Mouse (Mus musculus): Measurements from ENCODE around the gene Tbrg1. TPM values are rescaled to one million over a fixed set of nuclear protein-coding genes. Genes with fewer than 3 reads are reported as not detected.

The Tbrg1 gene
- polyA plus RNA-seq, 1 experiment from 2014 or later, result 197 TPM

GRCm38 (mm10) chr9:37627263-37627662, 29.8 kb downstream of the Tbrg1 start:
- no peak for DNase-seq (ENCODE audit: low spot score)
- H3K27me3 ChIP-seq (replicated peaks; ENCODE audit: control insufficient read depth, insufficient read depth, low read length), result no peaks in the 10 kb centered on the region
- H3K4me3 ChIP-seq (ENCODE audit: low read depth, low read length), result no peak overlapping the region
- H3K9me3 ChIP-seq (ENCODE audit: control insufficient read depth, low read length), result no peaks in the 10 kb centered on the region
- peaks cover 5% of the 10 kb centered on the region; the same call in 1 of the 2 replicates for H3K4me1 ChIP-seq (ENCODE audit: control insufficient read depth, insufficient read depth, low read length)
- no peak overlapping the region for H3K27ac ChIP-seq (replicated peaks; ENCODE audit: low read depth, low read length)
- ATAC-seq (ENCODE audit: low read depth), result no peak
- 74% methylated on average over 1 of the region's 1 CpGs for WGBS
- H3K9ac ChIP-seq (ENCODE audit: low read depth, low read length), result no peak overlapping the region
- H3K36me3 ChIP-seq (ENCODE audit: control insufficient read depth, insufficient read depth, low read length), result 0 out of 2 replicates have a peak, but pooled peaks cover 3% of the 10 kb centered on the region
- no peak overlapping the region for H3K4me2 ChIP-seq (ENCODE audit: low read depth, low read length)

GRCm38 (mm10) chr9:37626103-37626567, 31.0 kb downstream of the Tbrg1 start:
- ATAC-seq (ENCODE audit: low read depth) (no peak), DNase-seq (ENCODE audit: low spot score) (peak; percentile 26)
- H3K36me3 ChIP-seq (ENCODE audit: control insufficient read depth, insufficient read depth, low read length), result 0 out of 2 replicates have a peak, but pooled peaks cover 3% of the 10 kb centered on the region
- H3K4me2 ChIP-seq (ENCODE audit: low read depth, low read length), result no peak overlapping the region
- H3K4me1 ChIP-seq (ENCODE audit: control insufficient read depth, insufficient read depth, low read length), result peaks cover 5% of the 10 kb centered on the region; the same call in 1 of the 2 replicates
- no peaks in the 10 kb centered on the region for H3K27me3 ChIP-seq (replicated peaks; ENCODE audit: control insufficient read depth, insufficient read depth, low read length)
- H3K9me3 ChIP-seq (ENCODE audit: control insufficient read depth, low read length), result no peaks in the 10 kb centered on the region
- no peak overlapping the region for H3K9ac ChIP-seq (ENCODE audit: low read depth, low read length)
- peak overlapping the region; percentile 11; the same call in 1 of the 2 replicates for H3K27ac ChIP-seq (replicated peaks; ENCODE audit: low read depth, low read length)
- 21% methylated on average over 3 of the region's 3 CpGs for WGBS
- no peak overlapping the region for H3K4me3 ChIP-seq (ENCODE audit: low read depth, low read length)

- H3K36me3 ChIP-seq (ENCODE audit: control insufficient read depth, insufficient read depth, low read length), result 0 out of 2 replicates have a peak, but pooled peaks cover 3% of the 10 kb centered on the region
- H3K9ac ChIP-seq (ENCODE audit: low read depth, low read length), result no peak overlapping the region
- ATAC-seq (ENCODE audit: low read depth), result peak; percentile 72; the same call in 1 of the 2 replicates
- no peaks in the 10 kb centered on the region for H3K9me3 ChIP-seq (ENCODE audit: control insufficient read depth, low read length)
- H3K4me2 ChIP-seq (ENCODE audit: low read depth, low read length), result no peak overlapping the region
- no peak overlapping the region; the same call in 1 of the 2 replicates for H3K27ac ChIP-seq (replicated peaks; ENCODE audit: low read depth, low read length)
- no peaks in the 10 kb centered on the region for H3K27me3 ChIP-seq (replicated peaks; ENCODE audit: control insufficient read depth, insufficient read depth, low read length)
- H3K4me3 ChIP-seq (ENCODE audit: low read depth, low read length), result no peak overlapping the region
- 34% methylated on average over 7 of the region's 7 CpGs for WGBS
- peaks cover 5% of the 10 kb centered on the region; the same call in 1 of the 2 replicates for H3K4me1 ChIP-seq (ENCODE audit: control insufficient read depth, insufficient read depth, low read length)
- DNase-seq (ENCODE audit: low spot score), result peak; percentile 23
Observed at GRCm38 (mm10) chr9:37625641-37626040, 31.5 kb downstream of the Tbrg1 start.

GRCm38 (mm10) chr9:37625129-37625528, 32.0 kb downstream of the Tbrg1 start:
- H3K9me3 ChIP-seq (ENCODE audit: control insufficient read depth, low read length), result no peaks in the 10 kb centered on the region
- 43% methylated on average over 3 of the region's 3 CpGs for WGBS
- no peaks in the 10 kb centered on the region for H3K27me3 ChIP-seq (replicated peaks; ENCODE audit: control insufficient read depth, insufficient read depth, low read length)
- no peak overlapping the region for H3K27ac ChIP-seq (replicated peaks; ENCODE audit: low read depth, low read length)
- H3K4me1 ChIP-seq (ENCODE audit: control insufficient read depth, insufficient read depth, low read length), result peaks cover 5% of the 10 kb centered on the region; the same call in 1 of the 2 replicates
- H3K4me3 ChIP-seq (ENCODE audit: low read depth, low read length), result no peak overlapping the region
- H3K9ac ChIP-seq (ENCODE audit: low read depth, low read length), result no peak overlapping the region
- DNase-seq (ENCODE audit: low spot score) (peak; percentile 16), ATAC-seq (ENCODE audit: low read depth) (no peak)
- H3K36me3 ChIP-seq (ENCODE audit: control insufficient read depth, insufficient read depth, low read length), result 0 out of 2 replicates have a peak, but pooled peaks cover 3% of the 10 kb centered on the region
- no peak overlapping the region for H3K4me2 ChIP-seq (ENCODE audit: low read depth, low read length)

- Histone ChIP-seq H3K36me3 (ENCODE audit: control insufficient read depth, insufficient read depth, low read length) (0 out of 2 replicates have a peak, but pooled peaks cover 3% of the 10 kb centered on the region), H3K9ac (ENCODE audit: low read depth, low read length) (no peak overlapping the region), H3K4me3 (ENCODE audit: low read depth, low read length) (no peak overlapping the region), H3K9me3 (ENCODE audit: control insufficient read depth, low read length) (no peaks in the 10 kb centered on the region), H3K27ac (replicated peaks; ENCODE audit: low read depth, low read length) (no peak overlapping the region), H3K4me1 (ENCODE audit: control insufficient read depth, insufficient read depth, low read length) (peaks cover 5% of the 10 kb centered on the region; the same call in 1 of the 2 replicates), H3K4me2 (ENCODE audit: low read depth, low read length) (no peak overlapping the region), H3K27me3 (replicated peaks; ENCODE audit: control insufficient read depth, insufficient read depth, low read length) (no peaks in the 10 kb centered on the region)
- ATAC-seq (ENCODE audit: low read depth), result no peak
- no peak for DNase-seq (ENCODE audit: low spot score)
- WGBS, result 82% methylated on average over 1 of the region's 1 CpGs
Observed at GRCm38 (mm10) chr9:37624502-37624901, 32.6 kb downstream of the Tbrg1 start.

- ATAC-seq (ENCODE audit: low read depth) (no peak), DNase-seq (ENCODE audit: low spot score) (peak; percentile 57)
- Histone ChIP-seq H3K4me2 (ENCODE audit: low read depth, low read length) (no peak overlapping the region), H3K27me3 (replicated peaks; ENCODE audit: control insufficient read depth, insufficient read depth, low read length) (no peaks in the 10 kb centered on the region), H3K36me3 (ENCODE audit: control insufficient read depth, insufficient read depth, low read length) (0 out of 2 replicates have a peak, but pooled peaks cover under 1% of the 10 kb centered on the region), H3K4me3 (ENCODE audit: low read depth, low read length) (no peak overlapping the region), H3K9ac (ENCODE audit: low read depth, low read length) (no peak overlapping the region), H3K4me1 (ENCODE audit: control insufficient read depth, insufficient read depth, low read length) (peaks cover 5% of the 10 kb centered on the region; the same call in 1 of the 2 replicates), H3K27ac (replicated peaks; ENCODE audit: low read depth, low read length) (no peak overlapping the region), H3K9me3 (ENCODE audit: control insufficient read depth, low read length) (no peaks in the 10 kb centered on the region)
- WGBS, result 59% methylated on average over 3 of the region's 3 CpGs
Observed at GRCm38 (mm10) chr9:37623981-37624380, 33.1 kb downstream of the Tbrg1 start.

- 88% methylated on average over 6 of the region's 6 CpGs for WGBS
- no peaks in the 10 kb centered on the region for H3K36me3 ChIP-seq (ENCODE audit: control insufficient read depth, insufficient read depth, low read length)
- H3K9ac ChIP-seq (ENCODE audit: low read depth, low read length), result no peak overlapping the region
- H3K9me3 ChIP-seq (ENCODE audit: control insufficient read depth, low read length), result no peaks in the 10 kb centered on the region
- no peak overlapping the region for H3K4me2 ChIP-seq (ENCODE audit: low read depth, low read length)
- H3K27ac ChIP-seq (replicated peaks; ENCODE audit: low read depth, low read length), result no peak overlapping the region
- no peak for ATAC-seq (ENCODE audit: low read depth)
- H3K4me1 ChIP-seq (ENCODE audit: control insufficient read depth, insufficient read depth, low read length), result peaks cover 4% of the 10 kb centered on the region; the same call in 1 of the 2 replicates
- H3K4me3 ChIP-seq (ENCODE audit: low read depth, low read length), result no peak overlapping the region
- no peak for DNase-seq (ENCODE audit: low spot score)
- no peaks in the 10 kb centered on the region for H3K27me3 ChIP-seq (replicated peaks; ENCODE audit: control insufficient read depth, insufficient read depth, low read length)
Observed at GRCm38 (mm10) chr9:37621290-37621689, 35.8 kb downstream of the Tbrg1 start.

GRCm38 (mm10) chr9:37616770-37617169, 40.3 kb downstream of the Tbrg1 start:
- H3K4me2 ChIP-seq (ENCODE audit: low read depth, low read length), result no peak overlapping the region
- ATAC-seq (ENCODE audit: low read depth) (no peak), DNase-seq (ENCODE audit: low spot score) (peak; percentile 36)
- H3K36me3 ChIP-seq (ENCODE audit: control insufficient read depth, insufficient read depth, low read length), result no peaks in the 10 kb centered on the region
- H3K9ac ChIP-seq (ENCODE audit: low read depth, low read length), result peak overlapping the region; percentile 16; the same call in 1 of the 2 replicates
- no peak overlapping the region for H3K27ac ChIP-seq (replicated peaks; ENCODE audit: low read depth, low read length)
- H3K9me3 ChIP-seq (ENCODE audit: control insufficient read depth, low read length), result no peaks in the 10 kb centered on the region
- H3K4me1 ChIP-seq (ENCODE audit: control insufficient read depth, insufficient read depth, low read length), result peaks cover 3% of the 10 kb centered on the region
- WGBS, result 57% methylated on average over 2 of the region's 2 CpGs
- H3K4me3 ChIP-seq (ENCODE audit: low read depth, low read length), result no peak overlapping the region
- H3K27me3 ChIP-seq (replicated peaks; ENCODE audit: control insufficient read depth, insufficient read depth, low read length), result no peaks in the 10 kb centered on the region

GRCm38 (mm10) chr9:37615220-37615619, 41.9 kb downstream of the Tbrg1 start:
- Histone ChIP-seq H3K9me3 (ENCODE audit: control insufficient read depth, low read length) (no peaks in the 10 kb centered on the region), H3K9ac (ENCODE audit: low read depth, low read length) (no peak overlapping the region), H3K4me3 (ENCODE audit: low read depth, low read length) (no peak overlapping the region), H3K27ac (replicated peaks; ENCODE audit: low read depth, low read length) (no peak overlapping the region), H3K36me3 (ENCODE audit: control insufficient read depth, insufficient read depth, low read length) (no peaks in the 10 kb centered on the region), H3K27me3 (replicated peaks; ENCODE audit: control insufficient read depth, insufficient read depth, low read length) (no peaks in the 10 kb centered on the region), H3K4me1 (ENCODE audit: control insufficient read depth, insufficient read depth, low read length) (peaks cover 3% of the 10 kb centered on the region), H3K4me2 (ENCODE audit: low read depth, low read length) (no peak overlapping the region)
- DNase-seq (ENCODE audit: low spot score) (no peak), ATAC-seq (ENCODE audit: low read depth) (no peak)
- 76% methylated on average over 5 of the region's 5 CpGs for WGBS

Data from embryonic facial prominence, embryonic 14.5 days (tissue).